Mouse (Mus musculus) hindbrain, embryonic 10.5 days (tissue): ENCODE results near the gene Slc52a3. TPM values are rescaled to one million over a fixed set of nuclear protein-coding genes. Genes with fewer than 3 reads are reported as not detected.
A peak's percentile ranks its signal among the peaks of the same experiment; 100 is the strongest.

Source experiments
- DNase-seq: peaks from one replicate; pipeline ENCODE4 v3.0.0-alpha.2; 2017; ENCODE audit warnings: low spot score
- H3K27ac ChIP-seq: fragments of 300-500 bp; sonication (generic); 2 replicates; pipeline ENCODE4 v1.5.1; 2016; ENCODE audit warnings: mild to moderate bottlenecking, moderate library complexity
- H3K27me3 ChIP-seq: fragments of 300-500 bp; sonication (generic); 2 replicates; pipeline ENCODE4 v1.6.1; 2016; ENCODE audit warnings: mild to moderate bottlenecking; ENCODE audit not compliant: poor library complexity, insufficient read depth, severe bottlenecking
- H3K36me3 ChIP-seq: fragments of 300-500 bp; sonication (generic); 2 replicates; pipeline ENCODE4 v1.6.1; 2016; ENCODE audit warnings: mild to moderate bottlenecking, moderate library complexity
- H3K4me1 ChIP-seq: fragments of 300-500 bp; sonication (generic); replicated peaks from 2 replicates; pipeline ENCODE4 v1.6.1; 2016; ENCODE audit warnings: mild to moderate bottlenecking
- H3K4me3 ChIP-seq: fragments of 300-500 bp; sonication (generic); 2 replicates; pipeline ENCODE4 v1.5.1; 2016; ENCODE audit warnings: mild to moderate bottlenecking, moderate library complexity
- H3K9me3 ChIP-seq: fragments of 300-500 bp; sonication (generic); 2 replicates; pipeline ENCODE4 v1.6.1; 2016; ENCODE audit warnings: mild to moderate bottlenecking, moderate library complexity
- WGBS: fragments of 180-500 bp; shearing (Covaris S2); methylation state at CpG from one replicate; pipeline ENCODE4 v1.1.7; 2016; 5-methylcytosine and 5-hydroxymethylcytosine counted together
- polyA plus RNA-seq: library from polyadenylated mRNA; unstranded; fragments of >200 nt; fragmentation: Nextera tagmentation; extraction: Ambion mirVana; gene quantifications from 2 replicates; pipeline ENCODE4 v1.2.1, GENCODE M21; 2016

The Slc52a3 gene
- polyA plus RNA-seq: 0.90 and 1.3 TPM in 2 replicates

- no peak within 1 kb of the TSS for H3K4me3 ChIP-seq
- H3K4me1 ChIP-seq: peaks cover 56% of the 10 kb centered on the region
- H3K27ac ChIP-seq: no peak within 1 kb of the TSS
- no peaks in the 10 kb centered on the region for H3K9me3 ChIP-seq
- WGBS: 10% methylated on average over 35 of the region's 35 CpGs
- H3K27me3 ChIP-seq: peaks cover 85% of the 10 kb centered on the region
- no peaks in the 10 kb centered on the region for H3K36me3 ChIP-seq
- peak; percentile 85 for DNase-seq
Observed at GRCm38 (mm10) chr2:151996229-151997189, at the start of gene Slc52a3. Slc52a3 (plus strand) TSS chr2:151996511.

DNA sequence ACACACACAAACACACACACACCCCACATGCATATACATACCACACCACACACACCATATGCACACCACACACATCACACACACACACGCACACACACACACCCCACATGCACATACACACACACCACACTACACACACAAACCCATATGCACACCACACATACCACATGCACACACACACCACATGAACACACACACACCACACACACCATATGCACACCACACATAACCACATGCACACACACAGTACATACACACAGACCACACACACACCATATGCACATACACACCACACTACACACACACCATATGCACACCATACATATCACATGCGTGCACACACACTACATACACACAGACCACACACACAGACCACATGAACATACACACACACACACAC lies 48.7 kb upstream of the Slc52a3 start:
- WGBS: 91% methylated on average over 2 of the region's 2 CpGs
- H3K27me3 ChIP-seq: no peaks in the 10 kb centered on the region

DNA sequence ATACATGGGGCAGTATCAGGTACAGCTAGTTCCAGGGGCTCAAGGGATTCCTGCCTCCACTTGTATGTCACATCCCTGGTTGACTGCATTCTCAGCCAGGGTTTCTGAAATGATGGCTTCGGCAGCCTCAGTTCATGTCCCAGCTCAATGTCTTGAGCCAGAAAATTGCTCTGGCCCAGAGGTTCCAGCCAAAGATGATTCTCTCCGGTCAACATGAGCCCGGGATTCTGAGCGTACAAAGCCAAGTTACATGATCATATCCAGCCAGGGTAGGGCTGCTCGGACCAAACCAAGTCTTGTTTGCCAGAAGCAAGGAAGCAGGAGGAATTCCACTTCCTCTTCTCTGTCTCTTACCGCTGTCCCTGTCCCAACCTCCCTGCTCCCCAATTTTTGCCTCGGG lies 48.0 kb upstream of the Slc52a3 start:
- Histone ChIP-seq H3K36me3 (no peaks in the 10 kb centered on the region), H3K9me3 (no peaks in the 10 kb centered on the region), H3K4me1 (no peaks in the 10 kb centered on the region; the same call in 1 of the 2 replicates), H3K27me3 (no peaks in the 10 kb centered on the region), H3K4me3 (no peak overlapping the region), H3K27ac (no peak overlapping the region)
- no peak for DNase-seq
- WGBS: 85% methylated on average over 7 of the region's 7 CpGs

More for the DNA sequence above, 48.7 kb upstream of the Slc52a3 start:
- Histone ChIP-seq H3K4me1 (no peaks in the 10 kb centered on the region; the same call in 1 of the 2 replicates), H3K27ac (no peak overlapping the region), H3K36me3 (no peaks in the 10 kb centered on the region), H3K9me3 (no peaks in the 10 kb centered on the region), H3K4me3 (no peak overlapping the region)
- no peak for DNase-seq

DNA sequence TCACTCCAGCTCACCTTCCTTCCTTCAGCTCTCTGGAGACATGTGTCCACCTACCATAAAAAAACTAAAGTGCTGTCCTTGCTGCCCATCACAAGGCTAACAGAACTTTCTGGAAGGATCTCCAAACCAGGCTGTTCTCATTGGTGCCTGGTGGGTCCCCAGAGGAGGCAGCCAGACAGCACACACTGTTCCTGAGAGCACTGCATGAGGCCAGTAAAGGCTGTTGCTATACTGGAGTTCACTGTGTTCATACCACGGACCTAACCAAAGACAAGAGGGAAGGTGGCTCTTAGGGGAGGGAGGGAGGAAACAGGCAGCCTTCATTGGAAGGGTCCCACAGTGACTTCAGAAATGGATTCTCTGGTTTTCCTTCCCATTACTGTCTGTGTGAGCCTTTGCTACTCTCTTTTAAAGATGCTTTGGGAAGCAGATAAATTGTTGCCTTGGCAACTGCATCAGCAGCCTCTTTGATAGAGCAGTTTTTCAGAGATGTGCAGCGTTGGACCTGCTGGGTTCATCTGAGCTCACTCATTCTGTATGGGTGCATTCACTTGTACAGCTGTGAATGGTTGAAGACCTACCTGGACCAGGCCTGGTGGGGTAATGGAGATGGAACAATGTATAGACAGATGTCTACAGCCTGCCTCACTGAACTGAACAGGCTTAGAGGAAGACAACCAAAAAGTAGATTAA lies 47.1 kb upstream of the Slc52a3 start:
- 73% methylated on average over 2 of the region's 2 CpGs for WGBS
- no peaks in the 10 kb centered on the region for H3K4me1 ChIP-seq
- no peak overlapping the region for H3K4me3 ChIP-seq
- H3K36me3 ChIP-seq: no peaks in the 10 kb centered on the region
- H3K27ac ChIP-seq: no peak overlapping the region
- H3K9me3 ChIP-seq: no peaks in the 10 kb centered on the region
- DNase-seq: no peak
- H3K27me3 ChIP-seq: no peaks in the 10 kb centered on the region

DNA sequence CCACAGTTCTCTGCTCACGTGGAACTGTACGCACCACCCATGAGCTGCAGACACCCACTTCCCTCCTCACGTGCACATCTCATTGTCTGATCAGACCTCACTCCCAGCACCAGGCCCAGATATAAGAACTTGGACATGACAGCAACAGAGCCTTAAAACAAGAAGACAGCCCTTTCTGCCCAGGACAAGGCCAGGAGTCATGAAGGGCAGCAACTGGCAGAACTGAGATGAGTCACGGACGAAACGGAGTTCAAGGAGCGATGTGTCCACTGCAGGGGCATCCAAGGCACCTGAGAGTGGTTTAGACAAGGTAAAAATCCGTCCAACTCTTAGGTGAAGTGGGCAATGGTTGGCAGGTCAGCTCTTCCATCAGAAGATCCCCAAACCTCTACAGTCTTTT lies 42.6 kb upstream of the Slc52a3 start:
- Histone ChIP-seq H3K9me3 (no peaks in the 10 kb centered on the region), H3K4me1 (peaks cover 7% of the 10 kb centered on the region; the same call in 1 of the 2 replicates), H3K27ac (no peak overlapping the region), H3K36me3 (no peaks in the 10 kb centered on the region), H3K4me3 (no peak overlapping the region), H3K27me3 (no peaks in the 10 kb centered on the region)
- no peak for DNase-seq
- 87% methylated on average over 8 of the region's 8 CpGs for WGBS

GRCm38 (mm10) chr2:151956500-151957137 lies 39.7 kb upstream of the Slc52a3 start:
- Histone ChIP-seq H3K9me3 (no peaks in the 10 kb centered on the region), H3K27ac (no peak overlapping the region), H3K4me3 (no peak overlapping the region), H3K27me3 (no peaks in the 10 kb centered on the region), H3K36me3 (no peaks in the 10 kb centered on the region), H3K4me1 (peaks cover 35% of the 10 kb centered on the region)
- no peak for DNase-seq
- 80% methylated on average over 4 of the region's 4 CpGs for WGBS

- Histone ChIP-seq H3K4me3 (no peak overlapping the region), H3K27ac (no peak overlapping the region), H3K27me3 (0 out of 2 replicates have a peak, but pooled peaks cover 11% of the 10 kb centered on the region), H3K4me1 (peaks cover 61% of the 10 kb centered on the region), H3K9me3 (no peaks in the 10 kb centered on the region), H3K36me3 (no peaks in the 10 kb centered on the region)
- DNase-seq: no peak
- 22% methylated on average over 5 of the region's 5 CpGs for WGBS
Observed at GRCm38 (mm10) chr2:151959274-151959673, 37.0 kb upstream of the Slc52a3 start.

GRCm38 (mm10) chr2:151961284-151962196 lies 34.8 kb upstream of the Slc52a3 start:
- peaks cover 73% of the 10 kb centered on the region for H3K4me1 ChIP-seq
- no peak for DNase-seq

GRCm38 (mm10) chr2:151962474-151962873 lies 33.8 kb upstream of the Slc52a3 start:
- peak overlapping the region; percentile 62 for H3K27ac ChIP-seq
- no peaks in the 10 kb centered on the region for H3K9me3 ChIP-seq
- H3K4me1 ChIP-seq: peaks cover 80% of the 10 kb centered on the region
- no peaks in the 10 kb centered on the region for H3K36me3 ChIP-seq
- no peak for DNase-seq
- WGBS: 62% methylated on average over 10 of the region's 10 CpGs
- peaks cover 22% of the 10 kb centered on the region; the same call in 1 of the 2 replicates for H3K27me3 ChIP-seq
- H3K4me3 ChIP-seq: no peak overlapping the region

More at GRCm38 (mm10) chr2:151961284-151962196, 34.8 kb upstream of the Slc52a3 start:
- peak overlapping the region; percentile 77 for H3K27ac ChIP-seq
- H3K27me3 ChIP-seq: peaks cover 22% of the 10 kb centered on the region; the same call in 1 of the 2 replicates
- no peaks in the 10 kb centered on the region for H3K9me3 ChIP-seq
- H3K36me3 ChIP-seq: no peaks in the 10 kb centered on the region
- H3K4me3 ChIP-seq: no peak overlapping the region
- WGBS: 33% methylated on average over 9 of the region's 9 CpGs

DNA sequence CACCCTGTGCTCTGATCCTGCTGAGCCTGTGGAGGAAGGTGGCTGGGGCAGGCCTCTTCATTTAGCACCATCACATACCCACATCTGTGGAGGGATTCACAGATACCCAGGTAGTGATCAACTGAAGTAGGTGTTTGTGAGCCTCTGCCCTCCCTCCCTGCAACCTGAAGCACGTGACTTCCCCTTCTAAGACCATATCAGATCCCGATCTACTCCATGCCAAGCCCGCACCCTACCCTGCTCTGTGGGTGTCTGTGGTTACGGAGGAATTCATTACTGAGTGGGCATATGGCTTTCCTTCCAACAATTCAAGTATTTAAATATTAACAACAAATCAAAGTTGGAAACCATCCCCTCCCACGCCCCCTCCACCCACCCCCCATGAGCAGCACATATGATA lies 33.0 kb upstream of the Slc52a3 start:
- H3K9me3 ChIP-seq: no peaks in the 10 kb centered on the region
- DNase-seq: no peak
- peaks cover 89% of the 10 kb centered on the region for H3K4me1 ChIP-seq
- H3K27me3 ChIP-seq: peaks cover 22% of the 10 kb centered on the region; the same call in 1 of the 2 replicates
- H3K27ac ChIP-seq: peak overlapping the region; percentile 64; the same call in 1 of the 2 replicates
- no peak overlapping the region for H3K4me3 ChIP-seq
- WGBS: 87% methylated on average over 5 of the region's 5 CpGs
- H3K36me3 ChIP-seq: peaks cover 3% of the 10 kb centered on the region

DNA sequence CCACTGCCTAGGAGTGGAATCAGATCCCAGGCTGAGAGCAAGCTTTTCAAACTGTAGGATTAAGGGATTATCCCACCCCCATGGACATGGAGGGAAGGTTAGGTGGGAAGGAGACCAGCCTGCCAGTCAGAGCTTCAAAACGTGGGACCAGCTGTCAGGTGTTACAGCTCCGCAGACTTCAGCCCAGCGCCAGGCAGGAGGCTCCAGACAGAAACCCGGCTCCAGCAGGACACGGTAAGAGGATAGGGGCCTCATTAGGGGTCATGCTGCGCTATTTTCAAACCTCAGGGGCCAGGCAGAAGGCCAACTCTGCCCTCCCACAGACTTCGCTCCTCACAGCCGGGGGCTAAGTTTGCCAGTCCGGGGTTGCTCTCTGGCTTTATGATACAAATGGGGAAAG lies 32.3 kb upstream of the Slc52a3 start:
- peaks cover 22% of the 10 kb centered on the region; the same call in 1 of the 2 replicates for H3K27me3 ChIP-seq
- peak; percentile 28 for DNase-seq
- peak overlapping the region; percentile 50; the same call in 1 of the 2 replicates for H3K27ac ChIP-seq
- 2% methylated on average over 9 of the region's 9 CpGs for WGBS
- 0 out of 2 replicates have a peak overlapping the region, but pooled peaks have one; percentile 18 for H3K4me3 ChIP-seq
- H3K9me3 ChIP-seq: no peaks in the 10 kb centered on the region
- H3K4me1 ChIP-seq: peaks cover 90% of the 10 kb centered on the region
- peaks cover 11% of the 10 kb centered on the region for H3K36me3 ChIP-seq
